Mouse (Mus musculus): Measurements from ENCODE around the gene Rnase10.
"Not testable (repeated sequence)": the region's sequence is repeated elsewhere in the genome, so short reads cannot be mapped to it uniquely, and the experiment has no call there.

The Rnase10 gene

DNA sequence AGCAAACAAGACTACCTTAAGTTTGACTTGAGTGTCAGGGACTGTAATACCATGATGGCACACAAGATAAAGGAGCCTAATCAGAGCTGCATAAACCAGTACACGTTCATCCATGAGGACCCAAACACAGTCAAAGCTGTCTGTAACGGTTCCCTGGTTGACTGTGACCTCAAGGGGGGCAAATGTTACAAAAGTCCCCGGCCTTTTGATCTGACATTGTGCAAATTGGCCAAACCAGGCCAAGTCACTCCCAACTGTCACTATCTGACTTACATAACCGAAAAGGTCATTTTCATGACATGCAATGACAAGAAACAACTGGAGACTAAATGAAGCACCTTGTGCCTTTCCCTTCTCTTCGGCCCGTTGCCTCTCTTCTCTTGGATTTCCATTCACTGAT lies 2.0 kb downstream of the Rnase10 start:
- no peak for DNase-seq (ENCODE audit: low spot score in 2 of 2)

DNA sequence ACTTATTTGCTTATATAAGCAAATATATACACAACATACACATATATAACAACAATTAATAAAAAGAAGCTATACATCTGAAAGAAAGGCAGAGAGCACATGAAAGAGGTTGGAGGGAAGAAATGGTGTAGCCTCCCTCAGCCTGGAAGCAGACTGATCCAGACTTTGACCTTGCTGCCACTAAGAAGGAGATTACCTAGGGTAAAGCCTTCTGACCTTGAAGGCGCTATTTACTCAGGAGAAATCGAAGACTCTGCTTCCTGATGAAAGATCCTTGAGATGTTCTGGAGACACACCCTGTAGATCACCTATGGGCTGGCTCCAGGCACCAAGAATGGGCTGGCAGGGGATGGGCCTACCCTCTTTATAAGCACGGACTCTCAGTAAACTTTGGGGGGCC lies 7.2 kb downstream of the Rnase10 start:
- DNase-seq (ENCODE audit: low spot score in 2 of 2), result not testable (repeated sequence)

DNA sequence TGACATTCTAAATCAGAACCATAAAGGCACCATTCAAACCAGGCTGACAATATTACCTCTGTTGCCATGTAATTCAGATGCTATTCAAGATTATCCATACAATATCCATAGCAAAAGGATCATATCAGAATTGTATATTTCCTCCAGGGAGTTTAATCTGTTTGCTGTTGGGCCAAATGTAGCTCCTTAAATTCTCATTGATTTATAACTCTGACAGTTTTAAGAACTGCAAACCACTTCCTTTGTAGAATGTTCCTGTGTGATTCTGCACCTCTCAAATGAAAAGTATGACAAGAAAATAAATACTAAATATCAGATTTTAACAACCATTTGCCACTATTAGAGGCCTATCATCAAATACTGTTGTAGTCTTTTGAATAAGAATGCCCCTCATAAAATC lies 8.2 kb downstream of the Rnase10 start:
- no peak for DNase-seq (ENCODE audit: low spot score in 2 of 2)

DNA sequence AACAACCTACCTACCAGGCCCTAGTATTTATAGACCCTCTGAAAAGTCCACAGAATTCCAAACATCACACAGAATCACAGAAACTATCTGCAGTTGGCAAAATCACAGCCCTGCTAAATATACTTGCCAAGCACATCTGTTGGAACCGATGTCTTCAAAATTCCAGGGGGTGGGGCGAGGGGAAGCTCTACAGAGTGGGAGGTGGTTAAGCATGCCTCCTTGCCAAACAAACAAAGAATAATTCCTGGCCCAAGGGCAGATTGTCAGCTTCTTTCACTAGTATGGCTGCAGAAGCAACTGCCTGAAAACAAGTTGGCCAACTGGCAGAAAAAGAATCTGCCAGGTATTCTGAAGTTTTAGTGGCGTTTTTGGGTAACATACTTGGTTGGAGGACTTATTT lies 9.7 kb downstream of the Rnase10 start:
- DNase-seq (ENCODE audit: low spot score in 2 of 2), result no peak

DNA sequence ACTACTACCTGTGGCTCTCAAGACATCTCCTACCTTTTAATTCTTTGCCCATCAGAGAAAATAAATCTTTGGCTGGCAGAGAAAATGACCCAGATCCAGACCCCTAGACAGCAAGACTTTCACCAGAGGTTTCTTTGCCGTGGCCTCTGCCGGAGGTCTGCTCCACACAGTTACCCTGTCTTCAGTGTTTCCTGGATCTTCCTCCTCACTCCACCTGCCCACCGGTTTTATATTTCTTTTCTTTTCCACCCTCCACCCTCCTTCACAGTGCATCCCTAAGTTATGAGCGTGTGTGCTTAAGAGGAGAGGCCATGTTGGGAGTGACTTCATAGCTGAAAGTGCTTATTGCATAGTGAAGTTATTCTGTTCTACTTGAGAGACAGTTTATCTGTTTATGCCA lies 15.9 kb downstream of the Rnase10 start:
- DNase-seq (ENCODE audit: low spot score in 2 of 2), result no peak

DNA sequence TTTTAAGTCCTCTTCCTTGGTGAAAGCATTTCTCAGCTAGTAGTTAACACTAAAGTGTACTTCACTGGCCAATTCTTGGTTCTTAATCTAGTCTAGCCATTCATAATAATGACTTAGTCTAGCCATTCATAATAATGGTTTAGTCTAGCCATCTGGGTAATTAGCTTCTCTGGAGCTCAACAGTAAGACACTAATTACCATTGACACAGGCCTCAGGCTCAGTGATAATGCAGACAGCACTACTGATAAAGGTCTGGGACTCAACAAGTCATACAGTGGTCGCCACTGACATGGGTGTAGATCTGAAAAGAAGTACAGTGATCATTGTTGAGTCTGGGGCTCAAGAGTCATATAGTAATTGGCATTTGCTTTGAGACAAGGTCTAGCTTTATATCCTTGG lies 17.3 kb downstream of the Rnase10 start:
- DNase-seq (ENCODE audit: low spot score in 2 of 2), result no peak

DNA sequence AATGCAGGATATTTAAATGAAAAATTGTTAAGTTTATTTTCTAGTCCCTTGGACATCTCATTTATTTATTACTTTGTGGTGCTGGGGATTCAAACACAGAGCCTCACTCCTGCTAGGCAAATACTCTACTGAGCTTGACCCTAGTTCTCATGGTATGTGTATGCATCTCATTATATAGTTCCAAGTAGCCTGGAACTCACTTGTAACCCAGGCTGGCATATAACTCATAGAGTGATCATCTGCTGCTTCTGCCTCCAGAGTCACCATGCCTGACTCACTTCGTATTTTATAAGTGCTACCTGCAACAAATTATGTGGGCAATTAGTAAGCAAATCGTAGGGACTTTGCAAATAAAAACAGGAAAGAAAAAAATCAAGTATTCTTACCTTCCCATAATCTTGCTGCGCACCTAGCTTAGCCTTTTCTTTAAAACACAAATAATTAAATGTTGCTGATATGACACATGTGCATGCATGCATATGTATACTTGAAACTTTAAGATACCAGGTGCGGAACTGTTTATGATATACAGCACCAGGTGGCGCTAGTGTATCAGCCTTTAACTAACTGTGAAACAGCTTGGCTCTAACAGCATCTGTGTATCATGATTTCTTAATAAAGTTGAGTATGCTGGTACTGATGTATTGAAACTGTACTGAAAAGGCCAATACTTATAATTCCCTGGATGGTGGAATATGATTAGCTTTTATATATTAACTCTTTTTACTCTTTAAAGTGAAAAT lies 19.0 kb downstream of the Rnase10 start:
- peak in 1 of 2 experiments; percentile 42 for DNase-seq (ENCODE audit: low spot score in 2 of 2)

DNA sequence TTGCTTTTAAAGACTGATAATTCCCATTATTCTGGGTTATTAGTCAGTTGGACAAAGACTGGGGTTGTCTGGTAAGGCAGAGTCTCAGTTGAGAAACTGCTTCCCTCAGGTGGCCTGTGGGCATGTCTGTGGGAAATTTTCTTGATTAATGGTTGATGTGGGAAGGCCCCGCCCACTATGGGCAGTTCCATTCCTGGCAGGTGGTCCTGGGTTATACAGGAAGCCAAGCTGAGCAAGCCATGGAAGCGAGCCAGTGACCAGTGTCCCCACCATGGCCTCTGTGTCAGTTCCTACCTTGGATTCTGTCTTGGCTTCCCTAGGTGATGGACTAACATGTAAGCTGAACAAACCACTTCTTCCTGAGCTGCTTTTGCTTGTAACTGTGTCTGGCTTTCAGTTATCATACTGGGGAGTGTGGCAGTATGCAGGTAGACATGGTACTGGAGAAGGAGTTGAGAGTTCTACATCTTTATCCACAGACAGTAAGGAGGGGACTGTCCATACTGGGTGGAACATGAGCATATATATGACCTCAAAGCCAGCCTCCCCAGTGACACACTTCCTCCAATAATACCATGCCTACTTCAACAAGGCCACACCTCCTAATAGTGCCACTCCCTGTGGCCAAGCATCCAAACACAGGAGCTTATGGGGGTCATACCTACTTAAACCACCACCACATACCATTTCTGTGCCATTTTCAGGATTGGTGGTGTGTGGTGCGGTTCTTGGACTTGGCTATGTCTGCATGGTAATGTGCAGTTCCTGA lies 20.0 kb downstream of the Rnase10 start:
- no peak for DNase-seq (ENCODE audit: low spot score in 2 of 2)

DNA sequence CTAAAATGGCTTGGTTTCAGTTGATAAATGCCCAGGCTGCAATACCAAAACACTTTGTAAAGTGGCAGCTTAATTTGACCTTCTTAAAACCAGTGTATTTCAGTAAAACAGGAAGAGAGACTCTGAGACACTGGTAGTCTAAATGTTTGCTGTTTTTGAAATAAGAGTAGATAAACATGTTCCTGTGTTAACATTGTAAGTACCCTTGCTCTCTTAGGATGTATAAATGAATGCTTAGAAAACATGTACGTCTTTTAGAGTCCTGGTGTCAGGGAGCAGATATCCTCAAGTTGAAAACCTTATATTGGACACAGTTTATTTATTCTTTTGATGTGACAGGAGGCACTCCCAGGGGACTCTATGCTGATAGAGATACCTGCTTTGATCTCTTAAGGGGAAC lies 27.7 kb downstream of the Rnase10 start:
- DNase-seq (ENCODE audit: low spot score in 2 of 2), result no peak

DNA sequence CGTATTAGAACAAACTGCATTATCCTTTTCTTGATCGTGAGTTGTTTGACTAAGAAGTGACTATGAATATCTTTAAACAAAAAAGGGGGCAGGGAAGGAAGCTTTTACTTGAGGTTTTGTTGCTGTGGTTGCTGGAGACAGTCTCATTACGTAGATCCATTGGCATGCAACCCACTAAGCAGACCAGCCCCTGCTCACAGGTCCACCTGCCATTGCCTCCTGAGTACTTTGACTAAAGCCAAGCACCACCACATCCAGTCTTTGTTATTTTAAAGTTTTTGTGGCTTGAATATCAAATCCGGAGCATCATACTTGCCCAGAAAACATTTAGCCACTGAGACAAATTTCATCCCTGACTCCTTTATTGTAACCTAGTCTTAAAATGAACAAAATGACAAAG lies 28.7 kb downstream of the Rnase10 start:
- no peak for DNase-seq (ENCODE audit: low spot score in 2 of 2)

DNA sequence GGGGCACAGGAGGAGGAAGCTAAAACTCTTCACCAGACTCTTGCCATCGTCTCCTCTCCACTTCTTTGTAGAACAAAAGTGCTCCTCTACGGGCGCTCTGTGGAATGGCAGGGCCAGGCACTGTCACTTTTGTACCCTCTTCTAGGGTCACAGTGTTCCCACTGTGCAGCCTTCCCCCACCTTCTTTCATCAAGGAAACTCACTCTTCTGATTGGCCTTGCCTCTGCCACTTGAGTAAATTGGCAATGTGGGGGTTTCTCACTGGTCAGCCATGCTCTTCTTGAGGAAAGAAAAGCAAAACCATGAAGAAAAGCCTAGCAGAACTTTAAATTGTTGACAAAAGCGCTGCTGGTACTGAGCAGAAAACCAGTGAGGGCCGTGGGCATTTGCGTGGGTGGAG lies 34.2 kb downstream of the Rnase10 start, which contains the start of gene Rnase9:
Gene Rnase9, minus strand, starts transcription at position 101 of the 400 bp plus-strand sequence.
- no peak for DNase-seq (ENCODE audit: low spot score in 2 of 2)

DNA sequence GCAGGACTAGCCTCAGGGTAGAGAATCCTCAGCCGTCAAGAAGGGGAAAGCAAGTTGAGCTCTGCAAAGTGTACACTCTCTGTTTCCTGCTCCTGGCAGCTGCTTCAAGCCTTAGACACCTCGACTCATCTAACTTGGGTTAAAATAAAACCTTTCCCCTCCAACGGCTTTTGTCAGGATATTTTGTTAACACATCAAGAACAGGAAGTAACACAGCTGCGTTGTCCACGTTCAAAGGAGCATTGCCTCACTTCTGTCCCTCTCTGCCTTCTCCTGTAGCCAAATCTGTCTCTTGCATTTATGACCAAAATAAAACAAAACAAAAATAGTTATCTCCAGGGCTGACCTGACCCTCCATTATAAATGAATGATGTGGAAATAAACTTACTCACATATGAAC lies 40.3 kb downstream of the Rnase10 start:
- no peak for DNase-seq (ENCODE audit: low spot score in 2 of 2)

DNA sequence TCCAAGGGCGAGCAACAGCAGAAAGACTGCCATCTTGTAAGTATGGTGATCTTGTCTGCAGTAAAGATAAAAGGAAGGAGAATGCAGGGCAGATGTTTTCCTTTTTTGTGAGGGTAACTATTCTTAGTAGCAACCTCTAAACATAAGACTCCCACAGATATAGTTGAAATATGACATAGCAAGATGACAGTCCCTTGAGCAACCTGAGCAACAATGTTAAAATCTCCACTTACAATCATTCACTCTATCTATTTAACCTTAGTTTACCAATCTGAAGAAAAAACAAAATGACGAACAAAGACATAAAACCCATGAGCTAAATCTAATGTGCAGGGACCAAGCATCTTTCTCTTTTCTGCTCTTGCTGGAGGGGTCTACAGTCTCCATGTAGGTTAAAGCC lies 42.5 kb downstream of the Rnase10 start, which contains the start of gene Rnase11:
Gene Rnase11, minus strand, starts transcription at position 101 of the 400 bp plus-strand sequence.
- no peak for DNase-seq (ENCODE audit: low spot score in 2 of 2)

DNA sequence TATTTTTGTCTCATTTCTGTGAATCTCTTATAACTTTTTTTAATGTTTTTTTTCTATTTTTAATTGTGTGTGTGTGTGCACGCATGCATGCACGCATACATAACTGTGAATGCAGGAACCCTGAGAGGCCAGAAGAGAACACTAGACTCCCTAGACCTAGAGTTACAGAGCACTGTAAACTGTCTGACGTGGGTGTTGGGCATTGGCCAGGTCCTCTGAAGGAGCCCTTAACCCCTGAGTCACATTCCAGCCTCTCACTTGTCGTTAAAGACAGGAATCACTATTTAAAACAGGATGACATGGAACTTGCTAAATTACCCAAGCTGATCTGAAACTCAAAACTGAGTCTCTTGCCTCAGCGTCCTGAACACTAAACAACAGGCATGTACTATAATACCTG lies 44.4 kb downstream of the Rnase10 start:
- DNase-seq (ENCODE audit: low spot score in 2 of 2), result no peak

DNA sequence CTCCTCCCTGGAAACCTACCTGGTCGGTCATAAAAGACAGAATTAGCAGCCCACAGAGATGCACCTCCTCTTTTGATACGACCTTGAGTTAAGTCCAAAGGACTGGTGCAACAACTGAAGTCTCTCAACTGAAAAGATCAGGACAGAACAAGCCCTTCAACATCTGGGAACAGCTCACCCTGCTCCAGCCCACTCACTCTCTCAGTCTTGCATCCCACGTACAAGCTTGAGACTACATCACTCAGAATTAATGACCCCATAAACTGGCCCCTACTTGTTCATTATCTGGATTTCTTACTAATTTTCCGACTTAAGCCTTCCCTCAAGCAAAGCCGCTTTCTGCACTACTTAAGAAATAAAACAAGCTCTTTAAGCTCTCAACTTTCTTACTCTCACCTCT lies 45.6 kb downstream of the Rnase10 start:
- DNase-seq (ENCODE audit: low spot score in 2 of 2), result no peak

DNA sequence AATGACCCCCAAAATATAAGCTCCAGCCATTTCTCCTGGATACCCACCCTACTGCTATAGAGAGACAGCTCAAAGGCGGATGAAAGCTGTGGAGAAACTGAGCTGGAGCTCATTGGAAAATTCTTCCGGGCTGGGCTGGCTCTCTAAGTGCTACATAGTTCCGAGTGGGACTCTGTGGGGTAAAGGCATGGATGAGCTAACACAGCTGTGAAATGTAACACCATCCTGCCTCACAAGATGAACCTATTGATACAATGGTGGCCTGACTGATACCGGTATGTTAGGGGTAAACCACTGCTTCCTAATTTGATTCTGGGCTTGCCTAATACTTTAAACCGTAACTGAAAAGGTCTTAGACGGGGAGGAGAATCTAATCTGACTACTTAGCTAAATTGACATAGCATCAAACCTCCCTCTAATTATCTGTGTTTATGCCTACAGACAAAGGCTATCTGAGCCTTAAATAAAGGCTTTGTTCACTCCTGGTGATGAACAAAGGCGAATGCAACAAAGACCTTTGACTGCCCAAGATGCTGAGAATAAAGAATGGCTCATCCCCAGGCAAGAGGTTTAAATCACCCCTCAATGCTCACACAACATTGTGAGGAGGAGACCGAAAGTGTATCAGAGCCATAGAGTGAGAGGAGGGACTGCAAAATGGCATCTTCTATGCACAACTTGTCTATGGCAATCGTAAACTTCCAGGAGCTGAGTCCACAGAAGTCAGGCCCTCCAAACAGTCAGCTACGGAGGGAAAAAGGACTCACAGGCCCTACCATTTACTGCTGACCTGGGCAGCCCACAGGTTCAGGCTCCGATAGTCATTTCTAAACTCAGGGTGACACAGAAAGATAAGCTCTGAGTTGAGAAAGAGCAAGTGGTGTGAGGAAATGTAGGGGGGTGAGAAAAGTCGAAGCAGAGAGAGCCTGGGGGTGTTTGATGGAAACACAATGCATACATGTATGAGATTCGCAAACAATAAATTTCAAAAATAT lies 47.0 kb downstream of the Rnase10 start:
- no peak for DNase-seq (ENCODE audit: low spot score in 2 of 2)

DNA sequence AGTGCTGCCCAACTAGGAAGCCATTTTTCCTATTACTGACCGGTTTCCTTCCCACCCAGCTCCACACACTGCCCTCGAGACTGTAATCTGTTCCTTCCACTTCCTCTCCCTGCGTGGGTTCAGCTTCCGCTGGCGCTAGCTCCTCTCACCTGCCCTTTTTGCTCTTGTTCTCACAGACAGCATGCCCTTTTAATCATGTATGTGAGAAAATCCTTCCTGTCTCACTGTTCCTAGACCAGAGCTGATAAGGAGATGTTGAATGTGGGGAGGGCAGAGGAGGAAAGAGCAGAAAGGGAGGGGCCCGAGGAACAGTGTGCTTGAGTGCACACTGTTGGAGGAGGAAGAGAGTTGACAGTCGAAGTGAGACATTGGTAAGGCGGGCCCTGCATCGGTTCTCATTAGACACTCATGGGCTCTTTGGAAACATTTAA lies 49.9 kb downstream of the Rnase10 start, which contains the start of gene Rnase12:
Gene Rnase12, minus strand, starts transcription at position 261 of the 431 bp plus-strand sequence.
- DNase-seq (ENCODE audit: low spot score in 2 of 2), result no peak

Data from frontal cortex, postnatal 10 days (tissue).